Mouse (Mus musculus): ENCODE data around the gene Pde4dip.

The Pde4dip gene

GRCm38 (mm10) chr3:97900516-97901490 lies 12.3 kb upstream of the Pde4dip start, which contains the start of gene Sec22b:
Gene Sec22b (plus strand): TSS chr3:97901190.
- peak; percentile 92 for DNase-seq

GRCm38 (mm10) chr3:97898381-97898780 lies 9.9 kb upstream of the Pde4dip start:
- no peak for DNase-seq

GRCm38 (mm10) chr3:97894695-97895094 lies 6.2 kb upstream of the Pde4dip start:
- no peak for DNase-seq

- no peak for DNase-seq
These were observed 1.7 kb upstream of the Pde4dip start for GRCm38 (mm10) chr3:97890205-97890604.

- peak; percentile 63 for DNase-seq
These were observed 731 bp downstream of the Pde4dip start for GRCm38 (mm10) chr3:97887785-97888167.

GRCm38 (mm10) chr3:97881576-97881975 lies 6.9 kb downstream of the Pde4dip start:
- no peak for DNase-seq

- peak; percentile 75 for DNase-seq
These were observed 9.3 kb downstream of the Pde4dip start for GRCm38 (mm10) chr3:97879222-97879621.

GRCm38 (mm10) chr3:97876259-97876658 lies 12.2 kb downstream of the Pde4dip start:
- DNase-seq: no peak

GRCm38 (mm10) chr3:97874777-97875176 lies 13.7 kb downstream of the Pde4dip start:
- no peak for DNase-seq

- no peak for DNase-seq
These were observed 18.8 kb downstream of the Pde4dip start for GRCm38 (mm10) chr3:97869730-97870129.

- DNase-seq: no peak
These were observed 19.8 kb downstream of the Pde4dip start for GRCm38 (mm10) chr3:97868733-97869132.

- DNase-seq: peak; percentile 59
These were observed 20.4 kb downstream of the Pde4dip start for GRCm38 (mm10) chr3:97868024-97868689.

GRCm38 (mm10) chr3:97867221-97868023 lies 21.1 kb downstream of the Pde4dip start:
- DNase-seq: no peak

- no peak for DNase-seq
These were observed 21.8 kb downstream of the Pde4dip start for GRCm38 (mm10) chr3:97866696-97867095.

GRCm38 (mm10) chr3:97860820-97861451 lies 27.6 kb downstream of the Pde4dip start:
- DNase-seq: peak; percentile 51

- DNase-seq: no peak
These were observed 29.1 kb downstream of the Pde4dip start for GRCm38 (mm10) chr3:97859400-97859799.

- DNase-seq: peak; percentile 86
These were observed 33.7 kb downstream of the Pde4dip start for GRCm38 (mm10) chr3:97854575-97855384.

GRCm38 (mm10) chr3:97851803-97852202 lies 36.7 kb downstream of the Pde4dip start:
- no peak for DNase-seq

GRCm38 (mm10) chr3:97847626-97848025 lies 40.9 kb downstream of the Pde4dip start:
- DNase-seq: no peak

GRCm38 (mm10) chr3:97846448-97846847 lies 42.1 kb downstream of the Pde4dip start:
- DNase-seq: no peak

GRCm38 (mm10) chr3:97844821-97845201 lies 43.7 kb downstream of the Pde4dip start:
- no peak for DNase-seq
